Mouse (Mus musculus) c-Kit-positive CD71-positive TER-119-negative erythroid progenitor cells, embryonic 14.5 days (primary cell): ENCODE measurements around the gene Olfr676.
"Not testable (repeated sequence)": the region's sequence is repeated elsewhere in the genome, so short reads cannot be mapped to it uniquely, and the experiment has no call there.

ENCODE experiments used
- DNase-seq: peaks from one replicate; pipeline ENCODE4 v3.0.0-alpha.2; 2013; ENCODE audit warnings: low read depth

Gene Olfr676

GRCm38 (mm10) chr7:105032398-105032797 lies at the start of gene Olfr676:
Gene Olfr676 (plus strand): TSS chr7:105032698.
- DNase-seq = no peak

DNA sequence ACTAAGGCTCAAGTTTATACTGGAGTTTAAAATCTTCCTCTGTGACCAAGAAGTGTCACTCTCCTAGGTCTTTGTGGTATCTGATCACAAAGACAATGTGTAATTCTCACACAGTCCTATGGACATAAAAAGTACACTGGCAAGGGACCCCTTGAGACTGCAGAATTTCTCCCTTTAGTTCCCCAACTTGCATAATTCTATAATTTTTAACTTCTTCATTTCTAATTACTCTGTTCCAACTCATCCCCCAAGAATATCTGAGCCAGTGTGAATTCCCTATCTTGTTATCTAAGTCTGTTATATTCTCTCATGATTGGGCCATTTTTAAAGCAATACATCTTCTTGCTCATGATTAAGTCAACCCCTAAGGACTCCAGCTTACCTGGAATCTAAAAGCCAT lies 30.6 kb upstream of the Olfr676 start, which contains the start of gene Olfr672:
Gene Olfr672 (minus strand): TSS at position 101 of the 400 bp plus-strand sequence.
- DNase-seq = no peak

GRCm38 (mm10) chr7:105022530-105022929 lies 10.0 kb upstream of the Olfr676 start:
- no peak for DNase-seq

- no peak for DNase-seq
These were observed 4.1 kb upstream of the Olfr676 start, which contains the start of gene Olfr675 for GRCm38 (mm10) chr7:105028360-105028759. Gene Olfr675 (minus strand): TSS chr7:105028460.

DNA sequence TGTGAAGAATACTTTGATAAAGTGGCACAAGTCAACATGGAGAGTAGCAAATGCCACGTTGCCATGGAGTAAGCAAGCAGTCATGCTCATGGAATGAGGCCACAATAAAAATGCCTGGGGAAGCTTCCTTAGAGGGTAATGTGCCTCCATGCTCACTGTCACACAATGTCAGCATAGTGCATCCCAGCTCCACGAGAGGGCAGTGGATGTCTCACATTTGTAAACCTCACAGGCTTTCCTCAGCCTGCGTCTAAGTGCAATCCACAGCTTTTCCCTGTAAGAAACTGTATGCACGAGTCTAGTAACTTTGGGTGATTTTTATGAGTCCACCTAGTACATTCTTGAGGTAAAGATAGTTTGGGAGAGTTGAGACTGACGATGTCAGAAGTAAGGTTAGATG lies 1.3 kb downstream of the Olfr676 start:
- not testable (repeated sequence) for DNase-seq

- DNase-seq = no peak
These were observed 26.5 kb downstream of the Olfr676 start for GRCm38 (mm10) chr7:105058951-105059350.

DNA sequence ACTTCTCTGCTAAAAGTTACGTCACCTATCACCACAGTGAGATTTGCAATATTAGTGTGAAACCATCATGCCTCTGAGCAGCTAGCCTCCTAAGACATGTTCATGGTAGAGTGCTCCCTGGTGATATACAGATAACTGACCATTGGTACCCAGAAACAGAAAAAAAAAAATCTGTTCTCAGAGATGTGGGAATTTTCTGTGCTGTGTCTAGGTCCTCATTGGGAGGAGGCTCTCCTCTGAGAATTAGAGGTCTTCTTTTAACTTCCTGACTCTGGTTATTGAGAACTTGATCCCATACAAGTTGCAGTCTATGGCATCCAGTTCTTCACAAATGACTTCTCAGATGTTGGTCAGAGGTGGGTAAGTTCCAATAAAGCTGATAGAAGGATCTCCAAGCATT lies 31.7 kb downstream of the Olfr676 start, which contains the start of gene Olfr678:
Gene Olfr678 (plus strand): TSS at position 301 of the 400 bp plus-strand sequence.
- DNase-seq = no peak

DNA sequence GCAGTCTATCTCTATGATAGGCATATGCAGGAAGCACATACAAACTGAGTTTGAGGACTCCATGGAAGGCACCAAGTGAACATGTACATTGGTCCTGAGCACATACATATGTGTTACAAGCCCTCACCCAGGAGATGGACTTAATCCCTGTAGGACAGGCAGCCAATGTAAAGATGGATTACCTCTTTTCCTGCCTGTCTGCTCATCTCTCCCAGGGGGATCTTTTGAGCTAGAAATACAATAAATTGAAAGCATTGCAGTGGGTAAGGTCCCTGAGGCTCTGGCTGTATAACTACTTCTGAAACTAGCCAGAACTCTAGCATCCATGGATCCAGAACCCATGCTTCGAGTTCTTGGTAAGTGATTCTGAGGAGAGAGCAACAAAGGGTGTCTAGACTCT lies 48.4 kb downstream of the Olfr676 start, which contains the start of gene Olfr679:
Gene Olfr679 (plus strand): TSS at position 301 of the 400 bp plus-strand sequence.
- no peak for DNase-seq
